Mouse (Mus musculus) heart, postnatal 10 days (tissue): ENCODE data around the gene Oas1c. TPM values are rescaled to one million over a fixed set of nuclear protein-coding genes. Genes with fewer than 3 reads are reported as not detected.
A peak's percentile ranks its signal among the peaks of the same experiment; 100 is the strongest.
"Not testable (repeated sequence)": the region's sequence is repeated elsewhere in the genome, so short reads cannot be mapped to it uniquely, and the experiment has no call there.

Source experiments
- DNase-seq, 2 experiments: peaks; one replicate each; pipeline ENCODE4 v3.0.0; 2021
- intact Hi-C: fragments of 180-260 bp; cut with DNase I; formaldehyde crosslinking; loops from one replicate; pipeline ENCODE4 v1.15.1; 2025
- total RNA-seq, 2 experiments: library from RNA; stranded (reverse); gene quantifications; 2 replicates each; pipeline ENCODE4 v1.2.3; 2021

Oas1c gene
- under 1 TPM; 0.69 TPM for total RNA-seq

DNA sequence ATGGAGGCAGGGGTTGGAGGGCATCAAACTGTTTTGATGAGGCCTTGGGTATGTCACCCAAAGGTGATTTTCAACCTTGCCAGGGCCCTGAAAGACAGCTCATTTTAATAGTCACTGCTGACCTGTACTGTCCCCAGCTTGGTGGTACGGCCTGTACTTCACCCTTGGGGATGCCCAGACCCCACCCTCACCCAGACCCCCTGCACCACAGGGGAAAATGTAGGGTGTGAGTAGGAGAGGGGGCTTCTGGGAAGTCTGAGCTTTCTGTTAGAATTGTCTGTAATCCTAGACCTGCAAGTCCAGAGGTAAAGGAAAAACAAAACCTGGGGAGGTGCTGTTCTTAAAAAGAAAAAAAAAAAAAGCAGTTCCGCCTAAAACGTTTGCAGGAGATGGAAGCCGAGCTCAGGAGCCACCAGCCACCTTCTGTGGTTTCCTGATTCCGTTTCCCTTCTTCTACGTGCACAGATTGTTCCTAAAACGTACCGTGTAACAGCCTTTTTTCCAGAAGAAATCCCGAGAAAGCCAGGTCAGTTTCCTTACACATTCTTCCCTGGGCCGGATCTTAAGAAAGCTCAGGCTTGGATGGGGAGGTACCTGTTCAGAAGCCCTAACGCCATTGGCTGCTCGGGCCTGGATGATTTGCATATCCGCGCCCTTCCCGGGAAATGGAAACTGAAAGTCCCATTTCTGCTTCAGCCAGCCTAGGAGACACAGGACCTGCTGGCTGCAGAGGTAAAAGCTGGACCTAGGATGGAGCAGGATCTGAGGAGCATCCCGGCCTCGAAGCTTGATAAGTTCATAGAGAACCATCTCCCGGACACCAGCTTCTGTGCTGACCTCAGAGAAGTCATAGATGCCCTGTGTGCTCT, at the start of gene Oas1c:
Gene Oas1c (minus strand): TSS at position 564 of the 869 bp plus-strand sequence.
- intact Hi-C loops, result no loop called here
- peak; percentile 87 for DNase-seq

DNA sequence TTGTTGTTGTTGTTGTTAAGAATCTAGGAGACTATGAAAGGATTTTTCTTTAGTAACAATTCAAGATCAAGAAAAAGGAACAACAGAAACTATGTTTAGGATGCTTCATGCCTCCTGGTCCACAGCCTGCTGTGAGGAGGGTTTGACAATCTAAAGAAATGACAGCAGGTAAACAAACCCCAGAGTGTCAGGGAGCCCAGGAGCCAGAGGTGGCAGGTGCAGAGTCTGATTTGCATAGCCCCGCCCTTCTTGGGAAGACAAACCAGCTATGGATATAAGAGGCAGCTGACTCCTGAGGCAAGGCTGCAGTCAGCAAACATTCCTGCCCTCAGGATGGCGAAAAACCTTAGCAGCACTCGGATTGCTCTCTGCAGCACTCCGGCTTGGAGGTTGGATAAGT, 48.8 kb upstream of the Oas1c start, which contains the start of gene Oas1h:
Gene Oas1h (plus strand): TSS at position 301 of the 400 bp plus-strand sequence.
- no peak for DNase-seq
- intact Hi-C loops, result no loop called here

DNA sequence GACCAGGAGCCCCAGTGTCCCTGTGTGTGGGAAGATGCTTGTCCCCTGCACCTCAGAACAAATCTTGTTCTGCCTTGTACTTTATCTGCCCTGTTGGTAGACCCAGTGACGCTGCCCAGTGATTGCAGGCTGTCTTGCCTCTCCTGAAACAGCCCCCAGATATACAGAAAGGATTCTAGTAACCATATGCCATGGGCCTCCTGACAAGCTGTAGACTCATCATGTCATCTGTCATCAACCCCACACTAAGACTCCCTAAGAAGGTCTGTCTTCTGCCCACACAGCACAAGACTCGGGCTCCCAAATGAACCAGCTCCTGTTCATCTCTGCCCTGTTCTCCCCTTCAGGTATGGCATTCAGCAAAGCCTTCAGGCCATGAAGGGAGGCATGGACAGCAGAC, 46.9 kb upstream of the Oas1c start:
- intact Hi-C loops, result no loop called here

DNA sequence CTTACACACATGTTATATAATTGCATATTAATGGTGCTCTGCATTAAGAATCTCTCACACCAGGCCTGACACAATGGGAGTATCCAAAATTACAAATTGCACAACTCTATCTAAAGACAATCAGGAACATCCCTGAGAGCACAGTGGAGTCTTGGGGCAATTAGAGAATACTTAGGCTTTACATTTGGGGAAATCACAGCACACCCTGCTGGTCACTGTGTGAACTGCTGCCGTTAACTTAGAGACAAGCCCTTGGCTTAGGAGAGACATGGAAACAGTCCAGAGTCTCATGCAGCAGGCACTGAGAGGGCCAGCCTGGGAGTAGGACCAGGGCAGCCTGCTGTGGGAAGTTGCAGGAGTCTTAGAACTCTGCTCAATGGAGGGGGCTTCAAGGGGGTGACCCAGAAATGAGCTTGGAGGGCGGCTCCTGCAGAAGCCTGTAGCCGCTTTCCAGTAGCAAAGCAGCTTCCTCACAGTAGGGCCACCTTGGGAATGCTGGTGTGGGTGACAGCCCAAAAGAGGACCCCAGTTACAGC, 37.4 kb upstream of the Oas1c start:
- intact Hi-C loops, result loop anchor here (5.0 kb wide), 1 partner anchor 42 kb away; no protein-coding TSS in a partner anchor
- DNase-seq, result peak; percentile 33 to 47

More for the DNA sequence above, 46.9 kb upstream of the Oas1c start:
- DNase-seq, result no peak

DNA sequence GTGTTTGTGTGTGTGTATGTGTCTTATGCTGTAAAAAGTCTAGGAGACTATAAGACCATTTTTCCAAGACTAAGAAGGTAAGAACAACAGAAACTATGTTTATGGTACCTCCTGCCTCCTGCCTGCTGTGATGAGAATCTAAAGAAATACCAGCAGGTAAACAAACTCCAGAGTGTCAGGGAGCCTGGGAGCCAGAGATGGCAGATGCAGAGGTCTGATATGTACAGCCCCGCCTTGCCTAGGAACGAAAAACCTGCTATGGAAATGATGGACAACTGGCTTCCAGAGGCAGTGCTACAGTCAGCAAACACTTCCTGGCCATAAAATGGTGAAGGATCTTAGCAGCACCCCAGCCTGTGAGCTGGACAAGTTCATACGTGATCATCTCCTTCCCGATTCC, 34.8 kb upstream of the Oas1c start, which contains the start of gene Oas1f:
Gene Oas1f (plus strand): TSS at position 301 of the 400 bp plus-strand sequence.
- intact Hi-C loops, result loop anchor here (5.0 kb wide), 1 partner anchor 40 kb away; no protein-coding TSS in a partner anchor

DNA sequence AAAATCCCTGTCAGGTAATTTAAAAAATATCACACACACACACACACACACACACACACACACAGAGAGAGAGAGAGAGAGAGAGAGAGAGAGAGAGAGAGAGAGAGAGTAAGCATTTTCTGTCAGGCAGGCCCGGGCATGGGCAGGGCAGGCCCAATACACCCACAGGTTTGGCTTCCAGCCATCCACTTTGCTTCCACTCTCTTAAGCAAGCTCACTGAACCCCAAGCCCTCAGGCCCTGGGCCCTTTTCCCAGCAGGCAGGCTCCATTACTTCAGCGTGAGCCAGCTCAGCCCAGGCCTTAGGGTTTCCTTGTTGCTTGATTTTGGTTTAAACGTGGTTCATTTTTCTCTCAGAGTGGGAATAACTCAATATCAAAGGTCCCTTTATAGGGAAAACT, 32.4 kb upstream of the Oas1c start:
- intact Hi-C loops, result loop anchor here (5.0 kb wide), 1 partner anchor 37 kb away; no protein-coding TSS in a partner anchor
- DNase-seq, result peak; percentile 52 to 55

More for the DNA sequence above, 34.8 kb upstream of the Oas1c start, which contains the start of gene Oas1f:
- DNase-seq, result no peak

DNA sequence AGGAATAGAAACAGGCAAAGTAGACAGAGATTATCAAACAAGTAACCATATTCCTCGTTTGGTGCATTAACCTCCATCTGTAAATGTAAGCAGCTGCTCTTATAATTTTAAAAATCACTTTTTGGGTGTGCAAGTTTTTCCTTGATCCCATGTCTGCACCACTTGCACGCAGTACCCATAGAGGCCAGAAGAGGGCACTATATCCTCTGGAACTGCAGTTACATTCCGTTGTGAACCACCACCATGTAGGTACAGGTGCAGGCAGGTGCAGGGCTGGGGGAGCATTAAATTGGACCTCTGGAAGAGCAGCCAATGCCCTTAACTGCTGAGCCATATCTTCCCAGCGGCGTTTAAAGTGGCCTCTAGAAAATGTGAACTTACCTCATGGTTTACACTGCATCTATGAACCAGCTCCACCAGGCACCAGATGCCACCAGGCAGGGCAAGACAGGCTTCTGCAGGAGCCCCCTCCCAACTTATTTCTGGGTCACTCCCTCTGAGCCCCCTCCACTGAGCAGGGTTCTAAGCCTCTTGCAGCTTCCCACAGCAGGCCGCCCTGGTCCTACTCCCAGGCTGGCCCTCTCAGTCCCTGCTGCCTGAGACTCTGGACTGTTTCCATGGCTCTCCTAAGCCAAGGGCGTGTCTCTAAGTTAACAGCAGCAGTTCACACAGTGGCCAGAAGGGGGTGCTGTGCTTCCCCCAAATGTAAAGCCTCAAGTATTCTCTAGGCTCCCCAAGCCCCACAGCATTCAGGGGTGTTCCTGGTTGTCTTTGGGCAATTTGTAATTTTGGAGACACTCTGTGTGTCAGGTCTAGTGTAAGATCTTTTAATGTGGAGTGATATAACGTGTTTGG, 24.6 kb upstream of the Oas1c start:
- intact Hi-C loops, result no loop called here
- DNase-seq, result peak; percentile 23 to 54

DNA sequence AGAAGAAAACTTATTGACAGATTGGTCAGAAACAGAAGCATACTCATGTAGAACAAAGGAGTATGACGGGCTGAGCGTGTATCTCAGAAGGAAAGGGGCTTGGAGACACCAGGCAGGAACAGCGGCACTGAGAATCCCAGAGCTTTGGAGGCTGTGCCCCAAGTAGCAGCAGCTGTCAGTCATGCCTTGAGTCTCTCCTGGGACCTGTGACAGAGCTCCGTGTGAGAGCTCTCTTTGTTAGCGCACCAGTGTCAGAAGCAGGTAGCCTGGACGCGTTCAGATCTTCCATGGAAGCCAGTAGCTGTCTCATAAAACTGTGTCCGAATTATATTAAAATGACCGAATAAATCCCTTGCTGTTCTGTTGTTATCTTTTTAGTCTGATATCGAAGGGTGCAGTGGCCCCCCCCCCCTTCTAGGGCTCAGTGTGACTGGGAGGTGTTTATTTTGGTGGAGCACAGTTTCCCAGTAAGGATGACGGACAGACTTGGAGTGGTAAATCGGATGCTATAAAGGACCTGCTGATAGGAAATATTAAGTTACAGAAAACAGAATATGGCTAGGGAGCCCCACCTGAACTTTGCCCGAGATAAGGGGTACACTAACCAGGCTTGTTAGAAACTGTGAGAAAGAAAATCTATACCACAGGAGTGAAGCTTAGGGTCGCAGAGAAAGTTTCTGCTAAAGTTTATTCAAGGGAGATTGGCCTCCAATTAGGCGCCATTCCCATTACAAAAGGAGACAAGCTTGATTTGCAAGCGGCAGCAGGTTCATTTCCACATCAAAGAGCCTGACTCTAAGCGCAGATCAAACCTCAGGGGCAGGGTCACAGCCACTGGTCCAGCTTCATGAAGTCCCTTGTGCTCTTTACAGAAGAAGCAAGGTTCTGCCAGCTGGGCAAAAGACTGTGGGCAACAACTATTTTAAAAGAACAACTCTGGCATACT, 21.3 kb upstream of the Oas1c start:
- no peak for DNase-seq
- intact Hi-C loops, result no loop called here

DNA sequence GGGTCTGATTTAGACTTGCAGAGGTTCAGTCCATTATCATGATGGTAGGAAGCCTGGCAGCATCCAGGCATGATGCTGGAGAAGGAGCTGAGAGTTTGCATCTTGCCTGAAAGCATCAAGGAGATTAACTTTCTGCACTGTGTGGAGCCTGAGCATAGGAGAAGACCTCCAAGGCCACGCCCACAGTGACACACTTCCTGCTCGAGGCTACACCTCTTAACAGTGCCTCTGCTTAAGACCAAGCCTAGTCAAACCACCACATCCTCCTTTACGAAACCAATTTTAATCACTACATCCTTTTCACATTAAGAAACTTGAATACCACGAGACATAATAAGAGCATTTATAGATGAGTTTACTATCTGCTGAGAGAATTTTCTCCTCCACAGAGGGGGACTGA, 18.7 kb upstream of the Oas1c start:
- no peak for DNase-seq
- intact Hi-C loops, result no loop called here

DNA sequence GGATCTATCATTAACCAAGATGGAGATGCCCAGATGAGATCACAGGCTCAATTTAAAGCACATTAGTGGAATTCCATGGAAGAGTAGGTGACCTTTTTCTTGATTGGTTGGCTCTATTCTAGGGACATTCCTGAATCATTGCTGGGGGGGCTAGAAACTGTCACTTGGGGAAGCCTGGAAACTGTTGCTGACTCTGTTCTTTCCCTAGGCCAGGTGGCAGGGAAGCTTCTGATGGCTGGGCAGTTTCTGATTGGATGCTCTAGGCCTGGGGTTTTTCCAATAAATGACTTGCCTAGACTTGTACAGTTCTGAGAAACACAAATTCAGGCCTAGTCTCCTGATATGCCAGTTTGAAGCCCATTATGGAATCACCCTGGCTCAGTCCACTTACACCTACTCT, 6.7 kb upstream of the Oas1c start:
- intact Hi-C loops, result no loop called here
- no peak for DNase-seq

DNA sequence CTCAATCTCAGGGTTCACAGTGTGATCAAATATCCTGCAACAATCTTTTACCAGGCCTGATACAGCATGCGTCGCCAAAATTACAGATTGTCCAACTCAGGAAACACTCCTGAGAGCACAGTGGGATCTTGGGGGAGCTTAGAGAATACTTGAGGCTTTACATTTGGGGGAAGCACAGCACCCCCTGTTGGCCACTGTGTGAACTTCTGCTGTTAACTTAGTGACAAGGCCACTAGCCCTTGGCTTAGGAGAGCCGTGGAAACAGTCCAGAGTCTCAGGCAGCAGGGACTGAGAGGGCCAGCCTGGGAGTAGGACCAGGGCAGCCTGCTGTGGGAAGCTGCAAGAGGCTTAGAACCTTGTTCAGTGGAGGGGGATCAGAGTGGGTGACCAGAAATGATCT, 3.6 kb upstream of the Oas1c start:
- intact Hi-C loops, result loop anchor here (2.0 kb wide), 1 partner anchor 117 kb away; no protein-coding TSS in a partner anchor
- DNase-seq, result peak; percentile 6 to 23

DNA sequence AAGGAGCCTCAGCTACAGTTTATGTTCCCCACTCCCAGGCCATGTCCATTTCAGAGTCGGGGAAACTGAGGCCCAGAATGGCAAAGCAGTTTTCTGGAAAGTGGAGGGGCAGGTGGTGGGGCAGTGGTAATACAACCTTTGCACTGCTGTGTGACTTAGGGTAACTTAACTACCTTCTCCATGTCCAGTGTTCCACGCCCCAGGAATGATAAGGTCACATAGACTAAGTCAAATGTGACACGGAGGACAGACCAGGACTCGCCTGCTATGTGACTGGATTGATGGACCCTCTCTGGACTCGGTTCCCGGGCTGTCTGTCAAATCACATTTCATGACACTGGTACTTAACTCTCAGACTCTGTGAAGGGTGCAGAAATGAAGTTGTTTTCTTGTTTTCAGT, 709 bp upstream of the Oas1c start:
- intact Hi-C loops, result no loop called here
- DNase-seq, result no peak

DNA sequence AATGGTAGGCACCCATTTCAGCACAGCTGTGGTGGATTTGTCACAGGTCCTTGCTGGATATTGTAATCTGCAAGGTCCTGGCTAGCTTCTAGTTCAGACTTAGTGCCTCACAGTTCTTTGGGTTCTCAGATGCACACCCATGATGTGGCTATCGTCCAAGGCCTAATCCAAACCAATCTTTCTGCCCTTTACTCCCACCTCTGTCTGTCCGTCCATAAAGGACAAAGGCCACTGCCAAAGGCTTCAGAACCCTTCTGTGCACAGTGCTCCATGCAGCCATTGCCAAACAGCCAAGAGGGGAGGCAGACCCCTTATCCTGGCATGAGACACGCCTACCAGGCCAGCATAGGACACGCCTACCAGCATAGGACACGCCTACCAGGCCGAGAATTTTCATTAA, 3.1 kb downstream of the Oas1c start:
- intact Hi-C loops, result loop anchor here (5.0 kb wide), 1 partner anchor 38 kb away; the partner anchor contains the start of gene Oas1f

DNA sequence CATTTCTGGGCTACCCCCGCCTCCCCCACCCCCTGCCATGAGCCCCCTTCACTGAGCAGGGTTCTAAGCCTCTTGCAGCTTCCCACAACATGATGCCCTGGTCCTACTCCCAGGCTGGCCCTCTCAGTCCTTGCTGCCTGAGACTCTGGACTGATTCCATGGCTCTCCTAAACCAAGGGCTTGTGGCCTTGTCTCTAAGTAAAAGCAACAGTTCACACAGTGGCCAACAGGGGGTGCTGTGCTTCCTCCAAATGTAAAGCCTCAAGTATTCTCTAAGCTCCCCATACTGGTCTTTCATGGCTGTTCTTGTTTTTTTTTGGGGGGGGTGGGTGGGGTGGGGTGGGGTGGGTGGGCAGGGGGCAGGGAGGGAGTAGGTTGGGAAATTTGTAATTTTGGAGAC, 5.9 kb downstream of the Oas1c start:
- intact Hi-C loops, result loop anchor here (5.0 kb wide), 1 partner anchor 41 kb away; the partner anchor contains the start of gene Oas1f
- peak; percentile 36 to 43 for DNase-seq

More for the DNA sequence above, 3.1 kb downstream of the Oas1c start:
- no peak for DNase-seq

DNA sequence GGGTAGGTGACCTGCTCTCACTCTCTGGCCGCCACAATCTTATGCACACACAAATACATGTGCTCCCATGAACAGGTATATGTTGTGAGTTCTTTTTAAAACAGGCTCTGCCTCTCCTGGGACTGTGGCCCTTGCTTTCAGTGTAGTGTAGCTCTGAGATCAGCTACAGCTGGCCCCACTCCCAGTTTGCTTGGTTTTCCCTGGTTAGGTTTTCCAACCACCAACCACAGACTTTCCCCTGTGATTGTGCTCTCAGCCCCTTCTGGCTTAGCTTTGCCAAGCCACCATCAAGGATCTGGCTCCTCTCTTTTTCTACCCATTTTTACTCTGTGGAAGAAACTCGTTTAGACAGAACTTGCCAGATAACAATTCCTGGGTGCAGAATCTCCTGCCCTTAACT, 8.7 kb downstream of the Oas1c start:
- intact Hi-C loops, result no loop called here
- DNase-seq, result no peak

DNA sequence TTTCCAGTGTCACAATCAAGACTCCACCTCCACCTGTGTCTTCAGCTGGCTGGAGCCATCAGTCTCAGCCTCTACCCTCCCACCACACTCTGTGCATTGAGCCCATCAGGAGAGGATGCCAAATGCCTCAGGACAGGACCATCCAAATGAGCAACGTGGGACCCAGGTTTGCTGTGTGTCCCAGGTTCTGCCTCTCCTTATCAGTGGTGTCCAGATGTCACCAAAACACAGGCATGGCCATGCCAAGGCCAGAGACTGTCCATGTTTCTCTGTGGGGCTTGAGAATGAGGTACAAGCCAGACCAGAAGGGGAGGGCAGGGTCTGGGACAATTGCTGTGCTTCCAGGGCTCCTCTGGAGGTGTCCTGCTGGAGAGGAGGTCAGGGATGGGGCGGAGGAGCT, 13.4 kb downstream of the Oas1c start:
- not testable (repeated sequence) for DNase-seq
- intact Hi-C loops, result loop anchor here (10.0 kb wide), 1 partner anchor 126 kb away; no protein-coding TSS in a partner anchor

DNA sequence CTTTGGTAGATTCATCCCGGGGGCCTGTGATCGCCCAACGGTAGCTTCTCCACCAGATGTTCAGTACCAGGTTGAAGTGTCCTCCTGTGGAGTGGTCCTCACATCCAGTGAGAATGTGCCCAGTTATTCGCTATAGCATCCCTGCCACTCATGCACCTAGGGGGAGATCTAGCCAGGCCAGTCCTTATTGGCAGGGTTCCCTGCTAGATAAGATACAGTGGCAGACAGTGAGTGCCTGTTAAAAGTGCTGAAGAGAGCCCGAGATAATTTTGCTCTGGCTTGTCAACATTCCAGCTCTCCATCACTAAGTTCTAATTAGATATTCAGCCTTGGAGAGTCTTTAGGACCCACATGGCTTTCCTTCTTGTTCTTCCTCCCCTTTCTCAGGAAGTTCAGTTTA, 14.2 kb downstream of the Oas1c start:
- not testable (repeated sequence) for DNase-seq
- intact Hi-C loops, result loop anchor here (10.0 kb wide), 1 partner anchor 127 kb away; no protein-coding TSS in a partner anchor

DNA sequence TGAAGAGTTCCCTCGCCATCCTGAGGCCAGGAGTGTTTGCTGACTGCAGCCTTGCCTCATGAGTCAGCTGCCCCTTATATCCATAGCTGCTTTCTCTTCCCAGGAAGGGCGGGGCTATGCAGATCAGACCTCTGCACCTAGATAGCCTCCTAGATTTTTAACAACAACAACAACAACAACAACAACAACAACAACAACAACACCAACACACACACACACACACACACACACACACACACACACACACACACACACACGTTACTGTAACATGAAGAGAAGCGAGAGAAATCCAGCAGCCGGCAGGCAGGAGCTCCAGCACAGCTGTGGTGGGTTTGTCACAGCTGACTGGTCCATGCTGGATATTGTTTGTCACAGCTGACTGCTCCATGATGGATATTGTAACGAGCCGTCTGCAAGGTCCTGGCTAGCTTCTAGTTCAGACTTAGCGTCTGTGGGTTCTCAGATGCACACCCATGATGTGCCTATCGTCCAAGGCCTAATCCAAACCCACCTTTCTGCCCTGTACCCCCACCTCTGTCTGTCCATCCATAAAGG, 16.8 kb downstream of the Oas1c start, which contains the start of gene Oas1e:
Gene Oas1e (minus strand): TSS at position 51 of the 555 bp plus-strand sequence.
- intact Hi-C loops, result loop anchor here (10.0 kb wide), 1 partner anchor 129 kb away; no protein-coding TSS in a partner anchor
- not testable (repeated sequence) for DNase-seq

DNA sequence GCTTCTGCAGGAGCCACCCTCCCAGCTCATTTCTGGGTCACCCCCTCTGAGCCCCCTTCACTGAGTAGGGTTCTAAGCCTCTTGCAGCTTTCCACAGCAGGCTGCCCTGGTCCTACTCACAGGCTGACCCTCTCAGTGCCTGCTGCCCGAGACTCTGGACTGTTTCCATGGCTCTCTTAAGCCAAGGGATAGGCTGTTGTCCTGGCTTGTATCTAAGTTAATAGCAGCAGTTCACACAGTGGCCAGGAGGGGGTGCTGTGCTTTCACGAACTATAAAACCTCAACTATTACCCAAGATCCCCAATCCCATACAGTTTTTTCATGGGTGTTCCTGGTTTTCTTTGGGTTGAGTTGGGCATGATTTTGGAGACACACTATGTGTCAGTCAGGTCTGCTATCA, 19.3 kb downstream of the Oas1c start:
- intact Hi-C loops, result loop anchor here (10.0 kb wide), 1 partner anchor 132 kb away; no protein-coding TSS in a partner anchor
- peak; percentile 28 to 59 for DNase-seq
